Mouse (Mus musculus) heart, postnatal 0 days (tissue): ENCODE measurements around the gene Chit1.

ENCODE experiments used
- CTCF ChIP-seq: IDR thresholded peaks from 2 replicates; pipeline ENCODE4 v1.5.1; 2016; ENCODE audit warnings: antibody characterized with exemption, control low read depth, low read depth
- EP300 ChIP-seq: IDR thresholded peaks from 2 replicates; pipeline ENCODE4 v1.6.1; 2016; ENCODE audit warnings: antibody characterized with exemption, low read depth

DNA sequence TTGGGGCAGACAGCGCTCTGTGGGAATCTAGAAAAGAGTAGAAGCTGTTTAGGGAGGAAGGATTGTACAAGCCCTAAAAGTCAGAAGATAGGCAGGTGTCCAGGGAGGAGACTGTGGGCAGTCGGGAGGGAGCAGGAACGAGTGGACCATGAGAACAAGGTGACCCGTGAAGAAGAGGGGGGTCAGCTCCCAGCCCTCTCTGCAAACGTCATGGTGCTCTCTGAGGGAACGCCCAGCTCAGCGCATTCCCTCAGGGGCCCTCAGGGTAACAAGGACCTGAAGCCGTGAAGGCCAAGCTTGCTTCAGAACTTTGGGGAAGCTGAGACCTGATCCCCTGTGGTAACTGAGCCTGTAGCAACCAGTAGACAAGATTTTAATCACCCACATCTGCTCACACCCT, 39.0 kb downstream of the Chit1 start:
- TF ChIP-seq CTCF (no peak), EP300 (no peak)
